9 mouse cellular contexts compared by ENCODE assay signal in the genomic region with DNA sequence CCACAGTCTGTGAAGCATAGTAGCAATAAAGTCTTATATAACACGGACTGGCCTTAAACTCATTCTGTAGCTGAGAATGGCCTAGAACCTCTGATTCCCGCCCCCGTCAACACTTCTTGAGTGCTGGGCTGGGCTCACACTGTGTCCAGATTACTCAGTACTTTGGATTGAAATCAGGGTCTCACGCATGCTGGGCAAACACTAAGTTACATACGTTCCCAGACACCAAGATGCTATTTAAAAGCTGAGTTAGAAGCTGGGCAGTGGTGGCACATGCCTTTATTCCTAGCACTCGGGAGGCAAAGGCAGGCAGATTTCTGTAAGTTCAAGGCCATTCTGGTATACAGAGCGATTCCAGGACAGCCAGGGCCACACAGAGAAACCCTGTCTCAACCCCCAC.
"Had no signal": no experiment of that assay in that cellular context is flagged by ENCODE, and none has a peak within 500 bp of the region (broad histone marks: within the 10 kb centered on the region; RNA-seq: fewer than 3 reads in every experiment).

No protein-coding gene starts in this region.

- H3K9ac ChIP-seq: liver, embryonic 15.5 days; midbrain, embryonic 15.5 days; neural tube, embryonic 12.5 days had no signal

- H3K27ac ChIP-seq: left cerebral cortex, adult 2 months; limb, embryonic 10.5 days; liver, embryonic 15.5 days; macrophage; midbrain, embryonic 15.5 days; neural tube, embryonic 12.5 days had no signal

- H3K9me3 ChIP-seq: limb, embryonic 10.5 days; liver, embryonic 15.5 days; megakaryocyte, embryonic 14.5 days; midbrain, embryonic 15.5 days; neural tube, embryonic 12.5 days had no signal

- H3K27me3 ChIP-seq: liver, embryonic 15.5 days; megakaryocyte, embryonic 14.5 days; midbrain, embryonic 15.5 days had no signal

- H3K36me3 ChIP-seq: limb, embryonic 10.5 days; liver, embryonic 15.5 days; midbrain, embryonic 15.5 days; neural tube, embryonic 12.5 days had no signal

- DNase-seq: kidney, adult 18-20 months had no signal

- H3K4me2 ChIP-seq: midbrain, embryonic 11.5 days; neural tube, embryonic 12.5 days had no signal

- H3K4me3 ChIP-seq: left cerebral cortex, adult 2 months; limb, embryonic 10.5 days; liver, embryonic 15.5 days; midbrain, embryonic 15.5 days; neural tube, embryonic 12.5 days had no signal

- ATAC-seq: midbrain, embryonic 15.5 days had no signal
